Mouse (Mus musculus) c-Kit-positive CD71-positive TER-119-positive erythroid progenitor cells, embryonic 14.5 days (primary cell): ENCODE measurements around the gene Eps8.
"Not testable (repeated sequence)": the region's sequence is repeated elsewhere in the genome, so short reads cannot be mapped to it uniquely, and the experiment has no call there.

ENCODE experiments used
- DNase-seq: peaks from one replicate; pipeline ENCODE4 v3.0.0-alpha.2; 2013; ENCODE audit warnings: low spot score

Gene Eps8

GRCm38 (mm10) chr6:137470901-137471598, 183.6 kb downstream of the Eps8 start:
- no peak for DNase-seq

GRCm38 (mm10) chr6:137469541-137469940, 185.1 kb downstream of the Eps8 start:
- DNase-seq, result no peak

- DNase-seq, result no peak
These were observed 187.0 kb downstream of the Eps8 start for GRCm38 (mm10) chr6:137467696-137468095.

GRCm38 (mm10) chr6:137466256-137466655, 188.4 kb downstream of the Eps8 start:
- no peak for DNase-seq

GRCm38 (mm10) chr6:137465253-137465652, 189.4 kb downstream of the Eps8 start:
- no peak for DNase-seq

DNA sequence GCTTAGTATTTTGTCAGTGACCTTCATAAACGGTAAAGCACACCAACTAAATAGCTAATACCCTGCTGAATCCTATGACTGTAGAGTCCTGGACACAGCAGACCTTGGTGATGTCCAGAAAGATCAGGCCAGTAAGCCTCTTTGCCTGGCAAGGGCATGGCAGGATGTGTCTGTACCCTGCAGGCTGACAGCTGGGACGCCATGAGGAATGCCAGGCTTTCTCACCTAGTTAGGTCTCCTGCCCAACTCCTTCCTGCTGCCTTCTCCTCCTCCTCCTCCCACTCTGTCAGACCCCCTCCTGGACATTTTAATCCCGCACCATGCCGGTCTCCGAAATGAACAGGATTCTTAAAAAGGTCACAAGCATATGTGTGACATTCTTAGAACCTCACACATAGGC, 190.9 kb downstream of the Eps8 start:
- DNase-seq, result no peak

DNA sequence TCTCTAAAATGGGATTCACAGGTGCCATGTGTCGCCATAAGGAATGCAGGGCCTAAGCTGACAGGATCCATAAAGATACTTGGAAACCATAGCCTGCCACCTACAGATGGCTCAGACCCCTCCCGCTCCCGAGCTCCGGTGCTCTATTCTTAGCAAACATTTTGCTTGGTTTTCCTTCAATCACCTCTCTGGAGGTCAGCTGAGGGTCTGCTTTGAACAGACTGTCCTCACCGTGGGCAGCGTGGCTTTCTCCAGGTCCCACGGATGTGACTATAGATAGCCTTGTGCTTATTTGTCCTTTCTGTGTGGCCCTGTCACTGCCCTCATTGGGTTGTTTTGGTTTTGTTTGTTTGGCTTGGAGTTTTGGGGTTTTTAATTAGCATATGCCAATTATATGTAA, 196.5 kb downstream of the Eps8 start:
- no peak for DNase-seq

GRCm38 (mm10) chr6:137457210-137457609, 197.5 kb downstream of the Eps8 start:
- no peak for DNase-seq

GRCm38 (mm10) chr6:137456064-137456463, 198.6 kb downstream of the Eps8 start:
- no peak for DNase-seq

DNA sequence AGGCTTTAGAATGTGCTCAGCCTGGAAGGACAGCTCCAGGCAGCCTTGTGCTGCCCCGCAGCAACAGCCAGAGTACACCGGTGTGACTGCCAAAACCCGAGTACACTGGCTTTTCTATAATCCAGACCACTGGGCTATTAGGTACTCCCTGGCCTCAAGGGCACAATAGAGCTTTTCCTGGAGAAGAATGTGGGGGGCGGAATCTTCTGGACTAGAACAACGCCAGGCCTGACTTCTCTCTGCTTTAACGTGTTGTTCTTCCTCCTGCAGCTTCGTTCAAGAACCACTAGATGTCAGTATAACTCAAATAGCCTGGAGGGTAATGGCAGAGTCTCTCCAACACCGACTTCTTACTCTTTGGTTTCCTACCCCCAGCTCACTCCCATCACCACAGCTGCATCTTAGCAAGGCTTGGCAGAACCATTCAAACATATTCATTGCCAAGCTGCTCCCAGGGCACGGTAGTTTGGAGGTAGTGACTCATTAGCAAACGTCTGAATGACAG, 199.1 kb downstream of the Eps8 start:
- DNase-seq, result peak; percentile 27

DNA sequence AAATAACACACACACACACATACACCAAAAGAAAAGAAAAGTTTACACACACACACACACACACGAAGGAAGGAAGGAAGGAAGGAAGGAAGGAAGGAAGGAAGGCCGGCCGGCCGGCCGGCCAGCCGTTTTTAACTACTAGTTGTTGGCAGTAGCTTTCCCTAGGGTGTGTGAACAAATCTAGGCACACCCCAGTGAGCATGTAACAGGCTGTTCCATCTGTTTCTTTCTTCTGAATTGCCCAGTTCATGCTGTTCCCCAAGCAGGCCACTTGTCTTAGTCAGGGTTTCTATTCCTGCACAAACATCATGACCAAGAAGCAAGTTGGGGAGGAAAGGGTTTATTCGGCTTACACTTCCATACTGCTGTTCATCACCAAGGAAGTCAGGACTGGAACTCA, 208.6 kb downstream of the Eps8 start:
- not testable (repeated sequence) for DNase-seq

DNA sequence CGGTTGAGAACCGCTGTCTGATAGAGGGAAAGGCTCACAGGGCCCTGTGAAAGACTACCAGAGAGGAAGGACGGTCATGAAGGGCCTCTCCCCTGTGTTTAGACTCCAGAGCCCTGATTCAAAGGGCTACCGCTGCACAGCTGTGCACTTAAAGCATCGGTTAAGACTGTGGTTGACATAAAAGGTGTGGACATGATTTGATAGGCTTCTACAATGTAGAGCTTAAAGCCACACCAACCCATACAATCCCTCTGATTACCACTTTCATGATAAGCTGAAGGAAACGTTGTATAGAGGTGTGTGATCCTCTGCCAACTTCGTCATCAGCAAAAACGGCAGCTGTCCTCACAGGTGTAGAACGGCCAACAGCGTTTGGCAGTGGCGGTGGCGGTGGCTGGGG, 211.6 kb downstream of the Eps8 start:
- no peak for DNase-seq

DNA sequence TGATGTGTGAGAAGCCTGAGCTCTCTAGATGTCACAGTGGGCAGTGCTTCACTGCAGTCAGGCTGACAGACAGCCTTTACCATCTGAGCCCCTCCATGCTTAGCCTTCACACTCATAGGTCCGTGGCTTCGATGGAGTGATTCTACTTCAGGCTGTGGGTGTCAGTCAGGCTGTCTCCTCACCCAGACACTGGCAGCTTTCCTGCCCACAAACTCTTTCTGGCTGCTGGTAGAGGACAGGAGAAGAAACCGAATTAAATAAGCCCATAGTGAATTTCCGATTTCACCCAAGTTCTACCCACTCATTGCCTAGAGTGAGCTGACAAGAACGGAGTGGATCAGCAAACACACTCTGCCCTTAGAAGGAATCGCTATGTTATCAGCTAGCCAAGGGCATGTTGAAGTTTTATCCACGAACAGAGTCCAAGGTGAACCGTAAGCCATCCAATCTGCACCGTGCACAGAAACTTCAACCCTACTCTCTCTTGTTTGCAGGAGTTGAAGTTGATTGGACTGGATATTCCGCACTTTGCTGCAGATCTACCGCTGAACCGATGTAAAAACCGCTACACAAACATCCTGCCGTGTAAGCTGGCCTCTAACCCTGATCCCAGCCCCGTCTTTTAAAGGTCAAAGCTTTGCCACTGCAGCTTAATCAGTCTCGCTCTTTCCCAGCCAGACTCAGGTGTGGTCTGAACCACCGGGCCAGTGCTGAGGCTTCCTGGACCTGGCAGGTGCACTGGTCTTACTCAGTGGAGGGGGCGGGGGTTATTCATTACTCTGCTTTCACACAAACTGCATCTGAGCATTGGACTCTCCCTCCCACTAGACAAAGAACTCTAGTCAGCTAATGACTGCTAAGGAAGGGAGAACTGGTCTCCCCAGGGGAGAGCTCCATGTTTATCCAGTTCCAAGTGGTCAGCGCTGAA, 213.9 kb downstream of the Eps8 start:
- DNase-seq, result no peak

DNA sequence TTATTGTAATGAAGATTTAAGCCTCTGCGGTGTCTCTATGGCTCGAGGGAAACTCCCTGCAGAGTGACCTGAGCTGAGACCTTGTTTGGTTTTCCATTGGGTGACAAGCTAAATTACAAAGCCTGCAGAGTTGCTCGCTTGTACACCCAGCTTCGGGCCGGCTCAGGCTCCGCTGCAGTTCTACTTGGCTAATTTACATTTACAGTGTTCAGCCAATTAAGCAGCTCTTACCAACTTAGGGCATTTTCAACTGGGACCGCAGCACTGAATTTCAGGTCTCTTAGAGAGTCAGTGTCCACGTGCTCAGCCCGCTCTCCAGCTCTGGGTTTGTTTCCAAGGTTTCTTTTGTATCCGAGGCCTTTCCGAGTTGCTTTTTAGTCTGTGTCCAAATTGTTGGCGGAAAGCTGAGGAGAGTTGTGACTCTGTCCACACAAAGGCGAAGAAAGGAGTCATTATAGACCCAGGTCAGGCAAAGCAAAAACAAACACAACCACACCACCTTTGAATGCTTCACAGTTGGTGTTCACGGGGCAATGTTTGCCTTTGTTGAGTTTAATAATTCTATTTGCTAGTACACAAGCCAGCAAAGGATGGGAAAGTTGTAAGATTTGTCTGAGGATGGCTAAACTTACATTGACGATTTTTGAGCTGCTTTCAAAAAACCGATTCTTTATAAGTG, 216.6 kb downstream of the Eps8 start:
- DNase-seq, result no peak

GRCm38 (mm10) chr6:137437486-137437885, 217.2 kb downstream of the Eps8 start:
- DNase-seq, result no peak

GRCm38 (mm10) chr6:137433521-137434137, 221.0 kb downstream of the Eps8 start:
- no peak for DNase-seq
